Mouse (Mus musculus) gastrocnemius, postnatal 4 days (tissue): ENCODE results near the gene Gm10717. TPM values are rescaled to one million over a fixed set of nuclear protein-coding genes. Genes with fewer than 3 reads are reported as not detected.
"Not testable (repeated sequence)": the region's sequence is repeated elsewhere in the genome, so short reads cannot be mapped to it uniquely, and the experiment has no call there.

Source experiments
- DNase-seq, 2 experiments: peaks; one replicate each; pipeline ENCODE4 v3.0.0; 2021 to 2022; ENCODE audit warnings: low spot score in 2 of 2, mixed read lengths in 2 of 2
- microRNA-seq: library from miRNA; unstranded; fragments of <30 nt; microRNA quantifications from one replicate; pipeline ENCODE4 v1.2.0, GENCODE M21; 2021
- total RNA-seq, 2 experiments: library from RNA; stranded (reverse); gene quantifications; 2 replicates each; pipeline ENCODE4 v1.2.3; 2021

The Gm10717 gene
- total RNA-seq, 2 experiments from 2014 or later: 0.78 TPM; not detected in 1

DNA sequence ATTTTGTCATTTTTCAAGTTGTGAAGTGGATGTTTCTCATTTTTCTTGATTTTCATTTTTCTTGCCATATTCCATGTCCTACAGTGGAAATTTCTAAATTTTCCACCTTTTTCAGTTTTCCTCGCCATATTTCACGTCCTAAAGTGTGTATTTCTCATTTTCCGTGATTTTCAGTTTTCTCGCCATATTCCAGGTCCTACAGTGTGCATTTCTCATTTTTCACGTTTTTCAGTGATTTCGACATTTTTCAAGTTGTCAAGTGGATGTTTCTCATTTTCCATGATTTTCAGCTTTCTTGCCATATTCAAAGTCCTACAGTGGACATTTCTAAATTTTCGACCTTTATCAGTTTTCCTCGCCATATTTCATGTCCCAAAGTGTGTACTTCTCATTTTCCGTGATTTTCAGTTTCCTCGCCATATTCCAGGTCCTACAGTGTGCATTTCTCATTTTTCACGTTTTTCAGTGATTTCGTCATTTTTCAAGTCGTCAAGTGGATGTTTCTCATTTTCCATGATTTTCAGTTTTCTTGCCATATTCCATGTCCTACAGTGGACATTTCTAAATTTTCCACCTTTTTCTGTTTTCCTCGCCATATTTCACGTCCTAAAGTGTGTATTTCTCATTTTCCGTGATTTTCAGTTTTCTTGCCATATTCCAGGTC is 1.1 kb upstream of the Gm10717 start:
- not testable (repeated sequence) for DNase-seq

DNA sequence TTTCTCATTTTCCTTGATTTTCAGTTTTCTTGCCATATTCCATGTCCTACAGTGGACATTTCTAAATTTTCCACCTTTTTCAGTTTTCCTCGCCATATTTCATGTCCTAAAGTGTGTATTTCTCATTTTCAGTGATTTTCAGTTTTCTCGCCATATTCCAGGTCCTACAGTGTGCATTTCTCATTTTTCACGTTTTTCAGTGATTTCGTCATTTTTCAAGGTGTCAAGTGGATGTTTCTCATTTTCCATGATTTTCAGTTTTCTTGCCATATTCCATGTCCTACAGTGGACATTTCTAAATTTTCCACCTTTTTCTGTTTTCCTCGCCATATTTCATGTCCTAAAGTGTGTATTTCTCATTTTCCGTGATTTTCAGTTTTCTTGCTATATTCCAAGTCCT is 436 bp downstream of the Gm10717 start:
- DNase-seq: peak; percentile 80 to 94

- DNase-seq: peak in 1 of 2 experiments; percentile 44
Measured at GRCm38 (mm10) chr9:3026136-3026535, 919 bp downstream of the Gm10717 start.

DNA sequence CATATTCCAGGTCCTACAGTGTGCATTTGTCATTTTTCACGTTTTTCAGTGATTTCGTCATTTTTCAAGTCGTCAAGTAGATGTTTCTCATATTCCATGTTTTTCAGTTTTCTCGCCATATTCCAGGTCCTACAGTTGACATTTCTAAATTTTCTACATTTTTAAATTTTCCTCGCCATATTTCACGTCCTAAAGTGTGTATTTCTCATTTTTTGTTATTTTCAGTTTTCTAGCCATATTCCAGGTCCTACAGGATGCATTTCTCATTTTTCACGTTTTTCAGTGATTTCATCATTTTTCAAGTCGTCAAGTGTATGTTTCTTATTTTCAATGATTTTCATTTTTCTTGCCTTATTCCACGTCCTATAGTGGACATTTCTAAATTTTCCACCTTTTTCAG is 1.5 kb downstream of the Gm10717 start:
- peak in 1 of 2 experiments; percentile 59 for DNase-seq

- DNase-seq: not testable (repeated sequence)
Measured at GRCm38 (mm10) chr9:3027200-3027599, 2.0 kb downstream of the Gm10717 start.

DNA sequence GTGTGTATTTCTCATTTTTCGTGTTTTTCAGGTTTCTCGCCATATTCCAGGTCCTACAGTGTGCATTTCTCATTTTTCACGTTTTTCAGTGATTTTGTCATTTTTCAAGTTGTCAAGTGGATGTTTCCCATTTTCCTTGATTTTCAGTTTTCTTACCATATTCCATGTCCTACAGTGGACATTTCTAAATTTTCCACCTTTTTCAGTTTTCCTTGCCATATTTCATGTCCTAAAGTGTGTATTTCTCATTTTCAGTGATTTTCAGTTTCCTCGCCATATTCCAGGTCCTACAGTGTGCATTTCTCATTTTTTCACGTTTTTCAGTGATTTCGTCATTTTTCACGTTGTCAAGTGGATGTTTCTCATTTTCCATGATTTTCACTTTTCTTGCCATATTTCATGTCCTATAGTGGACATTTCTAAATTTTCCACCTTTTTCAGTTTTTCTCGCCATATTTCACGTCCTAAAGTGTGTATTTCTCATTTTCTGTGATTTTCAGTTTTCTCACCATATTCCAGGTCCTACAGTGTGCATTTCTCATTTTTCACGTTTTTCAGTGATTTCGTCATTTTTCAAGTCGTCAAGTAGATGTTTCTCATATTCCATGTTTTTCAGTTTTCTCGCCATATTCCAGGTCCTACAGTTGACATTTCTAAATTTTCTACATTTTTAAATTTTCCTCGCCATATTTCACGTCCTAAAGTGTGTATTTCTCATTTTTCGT is 4.2 kb downstream of the Gm10717 start:
- DNase-seq: peak; percentile 13 to 73

DNA sequence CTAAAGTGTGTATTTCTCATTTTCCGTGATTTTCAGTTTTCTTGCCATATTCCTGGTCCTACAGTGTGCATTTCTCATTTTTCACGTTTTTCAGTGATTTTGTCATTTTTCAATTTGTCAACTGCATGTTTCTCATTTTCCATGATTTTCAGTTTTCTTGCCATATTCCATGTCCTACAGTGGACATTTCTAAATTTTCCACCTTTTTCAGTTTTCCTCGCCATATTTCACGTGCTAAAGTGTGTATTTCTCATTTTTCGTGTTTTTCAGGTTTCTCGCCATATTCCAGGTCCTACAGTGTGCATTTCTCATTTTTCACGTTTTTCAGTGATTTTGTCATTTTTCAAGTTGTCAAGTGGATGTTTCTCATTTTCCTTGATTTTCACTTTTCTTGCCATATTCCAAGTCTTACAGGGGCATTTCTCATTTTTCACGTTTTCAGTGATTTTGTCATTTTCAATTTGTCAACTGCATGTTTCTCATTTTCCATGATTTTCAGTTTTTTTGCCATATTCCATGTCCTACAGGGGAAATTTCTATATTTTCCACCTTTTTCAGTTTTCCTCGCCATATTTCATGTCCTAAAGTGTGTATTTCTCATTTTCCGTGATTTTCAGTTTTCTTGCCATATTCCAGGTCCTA is 5.6 kb downstream of the Gm10717 start:
- peak in 1 of 2 experiments; percentile 55 for DNase-seq

DNA sequence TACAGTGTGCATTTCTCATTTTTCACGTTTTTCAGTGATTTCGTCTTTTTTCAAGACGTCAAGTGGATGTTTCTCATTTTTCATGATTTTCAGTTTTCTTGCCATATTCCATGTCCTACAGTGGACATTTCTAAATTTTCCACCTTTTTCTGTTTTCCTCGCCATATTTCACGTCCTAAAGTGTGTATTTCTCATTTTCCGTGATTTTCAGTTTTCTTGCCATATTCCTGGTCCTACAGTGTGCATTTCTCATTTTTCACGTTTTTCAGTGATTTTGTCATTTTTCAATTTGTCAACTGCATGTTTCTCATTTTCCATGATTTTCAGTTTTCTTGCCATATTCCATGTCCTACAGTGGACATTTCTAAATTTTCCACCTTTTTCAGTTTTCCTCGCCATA is 9.1 kb downstream of the Gm10717 start, which contains the start of gene Gm17535:
Gm17535 (plus strand) TSS at position 301 of the 400 bp plus-strand sequence.
- not testable (repeated sequence) for DNase-seq

DNA sequence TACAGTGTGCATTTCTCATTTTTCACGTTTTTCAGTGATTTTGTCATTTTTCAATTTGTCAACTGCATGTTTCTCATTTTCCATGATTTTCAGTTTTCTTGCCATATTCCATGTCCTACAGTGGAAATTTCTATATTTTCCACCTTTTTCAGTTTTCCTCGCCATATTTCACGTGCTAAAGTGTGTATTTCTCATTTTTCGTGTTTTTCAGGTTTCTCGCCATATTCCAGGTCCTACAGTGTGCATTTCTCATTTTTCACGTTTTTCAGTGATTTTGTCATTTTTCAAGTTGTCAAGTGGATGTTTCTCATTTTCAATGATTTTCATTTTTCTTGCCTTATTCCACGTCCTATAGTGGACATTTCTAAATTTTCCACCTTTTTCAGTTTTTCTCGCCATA is 11.4 kb downstream of the Gm10717 start, which contains the start of gene Gm10715:
Gm10715 (plus strand) TSS at position 301 of the 400 bp plus-strand sequence.
- not testable (repeated sequence) for DNase-seq

- not testable (repeated sequence) for DNase-seq
Measured at GRCm38 (mm10) chr9:3038161-3038560, 12.9 kb downstream of the Gm10717 start.

Small RNAs within 50 kb of the gene (microRNA-seq; reads per million reads assigned to microRNA genes)
- not detected for gene Mir101c

Other genes with a start within 250 kb of the Gm10717 start
- gene Gm10722, start 24.5 kb upstream of the Gm10717 start, total RNA-seq: not detected
- not detected for gene Gm11168, start 22.1 kb upstream of the Gm10717 start, total RNA-seq
- under 1 TPM; 0.73 to 0.86 TPM for gene Gm10721, start 12.3 kb upstream of the Gm10717 start, total RNA-seq
- not detected for gene Gm10720, start 9.8 kb upstream of the Gm10717 start, total RNA-seq
- 1 to 10 TPM in 1 of 2 experiments, under 1 TPM in 1; 0.93 to 1.1 TPM for gene Gm10719, start 8.0 kb upstream of the Gm10717 start, total RNA-seq
- gene Gm10718, start 1.9 kb upstream of the Gm10717 start, total RNA-seq: 1 to 10 TPM; 1.2 to 1.8 TPM
- gene Gm17535, start 9.2 kb downstream of the Gm10717 start, total RNA-seq: not detected
- not detected for gene Gm10715, start 11.5 kb downstream of the Gm10717 start, total RNA-seq